Mouse (Mus musculus) myocyte (in vitro differentiated cells): ENCODE measurements around the gene Scarb1. TPM values are rescaled to one million over a fixed set of nuclear protein-coding genes. Genes with fewer than 3 reads are reported as not detected.

Experiments used
- H3K27me3 ChIP-seq: one replicate; pipeline ENCODE4 v1.6.1; 2011; ENCODE audit not compliant: control insufficient read depth, insufficient read depth, insufficient read length
- H3K36me3 ChIP-seq: one replicate; pipeline ENCODE4 v1.6.1; 2011; ENCODE audit not compliant: control insufficient read depth, insufficient read depth
- H3K4me2 ChIP-seq: one replicate; pipeline ENCODE4 v1.6.1; 2011; ENCODE audit warnings: low read depth, control low read depth
- H3K4me3 ChIP-seq: one replicate; pipeline ENCODE4 v1.5.1; 2011; ENCODE audit warnings: mild to moderate bottlenecking, control low read depth, moderate library complexity
- H3K79me2 ChIP-seq: one replicate; pipeline ENCODE4 v1.6.1; 2011; ENCODE audit not compliant: control insufficient read depth, insufficient read depth
- H3ac ChIP-seq: one replicate; pipeline ENCODE4 v1.6.1; 2011; ENCODE audit not compliant: control insufficient read depth, insufficient read length
- CEBPB ChIP-seq: IDR thresholded peaks from 2 replicates; pipeline ENCODE4 v1.6.1; 2011; ENCODE audit warnings: mild to moderate bottlenecking, moderate library complexity; ENCODE audit not compliant: poor library complexity, insufficient read depth, severe bottlenecking
- E2F4 ChIP-seq: IDR thresholded peaks from one replicate; pipeline ENCODE4 v1.6.1; 2011; ENCODE audit warnings: mild to moderate bottlenecking, control low read depth, moderate library complexity; ENCODE audit not compliant: insufficient read depth
- MAX ChIP-seq: IDR thresholded peaks from one replicate; pipeline ENCODE4 v1.6.1; 2011; ENCODE audit warnings: low read depth, mild to moderate bottlenecking, control low read depth
- MYOD1 ChIP-seq, 3 experiments: IDR thresholded peaks; one replicate each; pipeline ENCODE4 v1.6.1; 2011; ENCODE audit warnings: control low read depth in 2 of 3, low read depth in 2 of 3, mild to moderate bottlenecking in 2 of 3, moderate library complexity in 1 of 3; ENCODE audit not compliant: insufficient read length in 2 of 3, control insufficient read depth in 1 of 3
- MYOG ChIP-seq, 3 experiments: IDR thresholded peaks; one replicate each; pipeline ENCODE4 v1.6.1; 2011; ENCODE audit warnings: control low read depth in 2 of 3, low read depth in 2 of 3, mild to moderate bottlenecking in 2 of 3; ENCODE audit not compliant: insufficient read length in 2 of 3, control insufficient read depth in 1 of 3, insufficient read depth in 1 of 3
- POLR2A ChIP-seq: IDR thresholded peaks from one replicate; pipeline ENCODE4 v1.6.1; 2011; ENCODE audit warnings: low read depth, mild to moderate bottlenecking, control low read depth, moderate library complexity; ENCODE audit not compliant: insufficient read length
- POLR2AphosphoS2 ChIP-seq: IDR thresholded peaks from one replicate; pipeline ENCODE4 v1.6.1; 2011; ENCODE audit warnings: low read depth, control low read depth; ENCODE audit not compliant: insufficient read length
- REST ChIP-seq: IDR thresholded peaks from one replicate; pipeline ENCODE4 v1.6.1; 2011; ENCODE audit warnings: mild to moderate bottlenecking, control low read depth, moderate library complexity; ENCODE audit not compliant: insufficient read depth, insufficient read length
- SRF ChIP-seq: IDR thresholded peaks from one replicate; pipeline ENCODE4 v1.6.1; 2011; ENCODE audit warnings: low read depth; ENCODE audit not compliant: control insufficient read depth, insufficient read length
- TCF12 ChIP-seq: IDR thresholded peaks from one replicate; pipeline ENCODE4 v1.6.1; 2011; ENCODE audit warnings: mild to moderate bottlenecking, control low read depth; ENCODE audit not compliant: poor library complexity, insufficient read depth, severe bottlenecking
- TCF3 ChIP-seq: IDR thresholded peaks from one replicate; pipeline ENCODE4 v1.6.1; 2011; ENCODE audit warnings: low read depth, control low read depth; ENCODE audit not compliant: insufficient read length
- USF1 ChIP-seq: IDR thresholded peaks from one replicate; pipeline ENCODE4 v1.6.1; 2011; ENCODE audit warnings: low read depth, mild to moderate bottlenecking, control low read depth, moderate library complexity
- polyA plus RNA-seq: library from polyadenylated mRNA; unstranded; fragments of >200 nt; fragmentation: generic; extraction: Trizol; gene quantifications from one replicate; pipeline ENCODE4 v1.2.1, GENCODE M21; 2012; ENCODE audit warnings: missing spikeins

The Scarb1 gene
- polyA plus RNA-seq, 1 experiment, result 28.6 TPM

- Histone ChIP-seq H3K36me3 (peaks cover 23% of the 10 kb centered on the region), H3ac (no peak overlapping the region), H3K27me3 (no peaks in the 10 kb centered on the region), H3K79me2 (peaks cover 18% of the 10 kb centered on the region), H3K4me3 (no peak overlapping the region), H3K4me2 (no peak overlapping the region)
- TF ChIP-seq POLR2A (peak; percentile 39), CEBPB (no peak), POLR2AphosphoS2 (peak; percentile 79), E2F4 (no peak), MAX (no peak), REST (no peak), SRF (no peak)
These were observed 41.2 kb upstream of the Scarb1 start for GRCm38 (mm10) chr5:125381954-125382672.

GRCm38 (mm10) chr5:125378919-125379318 lies 38.0 kb upstream of the Scarb1 start:
- no peak overlapping the region for H3K4me3 ChIP-seq
- H3ac ChIP-seq, result no peak overlapping the region
- TF ChIP-seq MYOG (IDR thresholded peaks at IDR 0.05; ENCODE audit: control insufficient read depth in 1 of 3, insufficient read depth in 1 of 3, insufficient read length in 2 of 3, low read depth in 2 of 3), result no peak
- no peaks in the 10 kb centered on the region for H3K27me3 ChIP-seq
- no peaks in the 10 kb centered on the region for H3K79me2 ChIP-seq
- H3K4me2 ChIP-seq, result no peak overlapping the region
- peaks cover 1% of the 10 kb centered on the region for H3K36me3 ChIP-seq

GRCm38 (mm10) chr5:125377214-125377613 lies 36.3 kb upstream of the Scarb1 start:
- Histone ChIP-seq H3K36me3 (no peaks in the 10 kb centered on the region), H3ac (no peak overlapping the region), H3K4me2 (no peak overlapping the region), H3K79me2 (no peaks in the 10 kb centered on the region), H3K4me3 (no peak overlapping the region), H3K27me3 (no peaks in the 10 kb centered on the region)
- TF ChIP-seq MYOG (IDR thresholded peaks at IDR 0.05; ENCODE audit: control insufficient read depth in 1 of 3, insufficient read depth in 1 of 3, insufficient read length in 2 of 3, low read depth in 2 of 3) (no peak), POLR2A (no peak), SRF (no peak), USF1 (no peak), MAX (no peak)

- H3K27me3 ChIP-seq, result no peaks in the 10 kb centered on the region
- TF ChIP-seq MYOD1 (IDR thresholded peaks at IDR 0.05; ENCODE audit: control insufficient read depth in 1 of 3, insufficient read length in 2 of 3, low read depth in 2 of 3) (no peak), TCF12 (no peak), MYOG (IDR thresholded peaks at IDR 0.05; ENCODE audit: control insufficient read depth in 1 of 3, insufficient read depth in 1 of 3, insufficient read length in 2 of 3, low read depth in 2 of 3) (no peak), POLR2AphosphoS2 (no peak), MAX (no peak), USF1 (no peak), E2F4 (no peak), REST (no peak), TCF3 (no peak), SRF (no peak), CEBPB (no peak)
These were observed 35.0 kb upstream of the Scarb1 start for GRCm38 (mm10) chr5:125375871-125376270.

GRCm38 (mm10) chr5:125372027-125372426 lies 31.1 kb upstream of the Scarb1 start:
- H3K79me2 ChIP-seq, result no peaks in the 10 kb centered on the region
- H3K4me2 ChIP-seq, result no peak overlapping the region
- TF ChIP-seq MYOD1 (IDR thresholded peaks at IDR 0.05; ENCODE audit: control insufficient read depth in 1 of 3, insufficient read length in 2 of 3, low read depth in 2 of 3) (peak in 1 of 3 experiments; percentile 75), TCF3 (no peak), MYOG (IDR thresholded peaks at IDR 0.05; ENCODE audit: control insufficient read depth in 1 of 3, insufficient read depth in 1 of 3, insufficient read length in 2 of 3, low read depth in 2 of 3) (peak in 2 of 3 experiments; percentile 48 to 64)
- no peaks in the 10 kb centered on the region for H3K36me3 ChIP-seq
- no peaks in the 10 kb centered on the region for H3K27me3 ChIP-seq
- H3ac ChIP-seq, result no peak overlapping the region
- no peak overlapping the region for H3K4me3 ChIP-seq

More at GRCm38 (mm10) chr5:125375871-125376270, 35.0 kb upstream of the Scarb1 start:
- H3K4me2 ChIP-seq, result no peak overlapping the region
- H3ac ChIP-seq, result no peak overlapping the region
- H3K79me2 ChIP-seq, result no peaks in the 10 kb centered on the region
- no peak overlapping the region for H3K4me3 ChIP-seq
- H3K36me3 ChIP-seq, result no peaks in the 10 kb centered on the region
